ENCODE assay signal across 22 mouse cellular contexts in the genomic region with DNA sequence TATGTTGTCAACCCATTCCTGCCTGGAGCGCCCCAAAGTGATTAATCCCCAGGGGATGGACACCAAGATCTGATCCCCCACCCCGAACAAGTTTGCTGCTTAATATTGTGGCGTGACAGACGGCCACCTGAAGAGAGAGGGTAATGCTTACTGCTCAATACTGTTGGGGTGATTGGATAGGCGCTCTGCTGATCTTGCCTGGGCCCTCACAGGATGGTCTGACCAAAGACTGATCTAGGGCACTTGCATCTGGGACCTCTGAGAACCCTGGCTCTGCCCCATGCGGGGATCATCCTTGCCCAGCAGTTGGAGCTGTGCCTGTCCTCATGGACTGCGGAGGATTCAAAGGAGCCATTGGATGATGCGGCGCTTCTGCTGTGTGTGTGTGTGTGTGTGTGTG. TPM values are rescaled to one million over a fixed set of nuclear protein-coding genes. Genes with fewer than 3 reads are reported as not detected.
A peak's percentile ranks its signal among the peaks of the same experiment; 100 is the strongest.
DNase-seq lines count a peak whose midpoint lies in the region; TF ChIP-seq lines count a peak whose summit lies in the region.
"Had no signal": no experiment of that assay in that cellular context is flagged by ENCODE, and none has a peak within 500 bp of the region (broad histone marks: within the 10 kb centered on the region; RNA-seq: fewer than 3 reads in every experiment).

No protein-coding gene starts in this region.

- intact Hi-C loops in heart, postnatal 25 days (cut with DNase I): no loop called here

- WGBS in small intestine, adult 2 months: 92% methylated on average over 9 of the region's 9 CpGs
- 69% methylated on average over 9 of the region's 9 CpGs for WGBS in cerebellum, adult 2 months

- no peak for TF ChIP-seq POLR2A in ES-Bruce4 (IDR thresholded peaks at IDR 0.05; ENCODE audit: insufficient read depth, low read length)
- no peak for TF ChIP-seq POLR2A in small intestine, adult 2 months (IDR thresholded peaks at IDR 0.05; ENCODE audit: low read depth, low read length)
- no peak for TF ChIP-seq POLR2A in cerebellum, adult 2 months (IDR thresholded peaks at IDR 0.05; ENCODE audit: borderline replicate concordance, insufficient read depth, low read length)

- no peak overlapping the region for H3K9ac ChIP-seq in ES-Bruce4 (ENCODE audit: low read depth, poor library complexity, severe bottlenecking)
- H3K9ac ChIP-seq: embryonic facial prominence, embryonic 13.5 days; embryonic facial prominence, embryonic 15.5 days; forebrain, embryonic 13.5 days; forebrain, embryonic 15.5 days had no signal

- TF ChIP-seq CTCF in ES-Bruce4 (IDR thresholded peaks at IDR 0.05; ENCODE audit: low read depth, low read length): no peak
- TF ChIP-seq CTCF in small intestine, adult 2 months (IDR thresholded peaks at IDR 0.05; ENCODE audit: extremely low read depth, insufficient read length, insufficient replicate concordance, low read depth, low read length): no peak
- no peak for TF ChIP-seq CTCF in cerebellum, adult 2 months (IDR thresholded peaks at IDR 0.05; ENCODE audit: borderline replicate concordance, insufficient read depth, low read depth, low read length)

- TF ChIP-seq EP300 in ES-Bruce4 (IDR thresholded peaks at IDR 0.05; ENCODE audit: insufficient read depth, low read depth, low read length): 0 out of 2 replicates have a peak, but pooled peaks have one; percentile 3

- H3K36me3 ChIP-seq in ES-Bruce4 (ENCODE audit: control insufficient read depth, insufficient read depth, low read length, poor library complexity, severe bottlenecking): no peaks in the 10 kb centered on the region
- peaks cover 10% of the 10 kb centered on the region for H3K36me3 ChIP-seq in small intestine, adult 2 months (ENCODE audit: control insufficient read depth, insufficient read depth, low read length)
- H3K36me3 ChIP-seq: embryonic facial prominence, embryonic 13.5 days; embryonic facial prominence, embryonic 15.5 days; forebrain, embryonic 15.5 days; G1E had no signal

- H3K27ac ChIP-seq in ES-Bruce4 (ENCODE audit: insufficient read depth, low read length): no peak overlapping the region
- H3K27ac ChIP-seq in small intestine, adult 2 months (ENCODE audit: insufficient read depth, low read depth, low read length): peak overlapping the region; percentile 50; the same call in 1 of the 2 replicates
- no peak overlapping the region for H3K27ac ChIP-seq in cerebellum, adult 2 months (ENCODE audit: insufficient read depth, low read length)
- H3K27ac ChIP-seq: embryonic facial prominence, embryonic 13.5 days; embryonic facial prominence, embryonic 15.5 days; forebrain, embryonic 13.5 days; forebrain, embryonic 15.5 days had no signal

- peaks cover 7% of the 10 kb centered on the region for H3K4me1 ChIP-seq in ES-Bruce4 (ENCODE audit: control insufficient read depth, insufficient read depth, low read length)
- H3K4me1 ChIP-seq in small intestine, adult 2 months (ENCODE audit: control insufficient read depth, insufficient read depth, insufficient read length, low read length): peaks cover 26% of the 10 kb centered on the region
- no peaks in the 10 kb centered on the region for H3K4me1 ChIP-seq in cerebellum, adult 2 months (ENCODE audit: control insufficient read depth, insufficient read depth, low read length)

- peak overlapping the region; percentile 32 for H3K4me3 ChIP-seq in ES-Bruce4 (ENCODE audit: low read depth, low read length)
- H3K4me3 ChIP-seq in small intestine, adult 2 months (ENCODE audit: low read depth, low read length): no peak overlapping the region
- H3K4me3 ChIP-seq in cerebellum, adult 2 months (replicated peaks; ENCODE audit: insufficient read depth, low read depth, low read length): no peak overlapping the region
- H3K4me3 ChIP-seq: embryonic facial prominence, embryonic 13.5 days; embryonic facial prominence, embryonic 15.5 days; erythroblast, embryonic 14.5 days; forebrain, embryonic 13.5 days; forebrain, embryonic 15.5 days had no signal

- DNase-seq in R1 (ENCODE audit: low read depth, low spot score): peak; percentile 57
- DNase-seq in heart, postnatal 25 days (ENCODE audit: low spot score): no peak
- no peak for DNase-seq in lung, adult 18-20 months
- DNase-seq in cerebellum, adult 2 months: no peak
- DNase-seq: adrenal gland, adult 8-10 months; adrenal gland, postnatal 14 days; adrenal gland, postnatal 36 days; cerebellum, adult 11-12 months; cerebellum, adult 8-10 months; cerebellum, adult 9-11 months; cerebellum, postnatal 14 days; cerebellum, postnatal 36 days; embryo, embryonic 11 days had no signal

- no peaks in the 10 kb centered on the region for H3K27me3 ChIP-seq in ES-Bruce4 (ENCODE audit: control insufficient read depth, insufficient read depth, low read length, poor library complexity, severe bottlenecking)
- H3K27me3 ChIP-seq in small intestine, adult 2 months (ENCODE audit: control insufficient read depth, insufficient read depth, low read length): no peaks in the 10 kb centered on the region
- H3K27me3 ChIP-seq in cerebellum, adult 2 months (ENCODE audit: control insufficient read depth, insufficient read depth, low read length): no peaks in the 10 kb centered on the region
- H3K27me3 ChIP-seq: embryonic facial prominence, embryonic 15.5 days; Patski had no signal

- H3K9me3 ChIP-seq in ES-Bruce4 (replicated peaks; ENCODE audit: control insufficient read depth, insufficient read depth, low read length, poor library complexity, severe bottlenecking): no peaks in the 10 kb centered on the region
- H3K9me3 ChIP-seq: embryonic facial prominence, embryonic 13.5 days; embryonic facial prominence, embryonic 15.5 days; forebrain, embryonic 15.5 days had no signal

RNA-seq across cellular contexts. Expression of gene Vsig10, which starts 4.9 kb away (rescaled TPM):
- polyA plus RNA-seq in ES-Bruce4 (2011; ENCODE audit: insufficient read depth, insufficient read length, low read depth, missing spikeins): 15.7 and 21.6 TPM in 2 replicates
- polyA plus RNA-seq in small intestine, adult 2 months (2012; rRNA removed): 22.9 and 67.6 TPM in 2 replicates
- total RNA-seq in heart, postnatal 25 days (2021): 10 to 100 TPM; 11.1 to 12.9 TPM
- 3.7 and 3.9 TPM in 2 replicates for polyA plus RNA-seq in cerebellum, adult 2 months (2012; rRNA removed)
- polyA plus RNA-seq: erythroblast, embryonic 14.5 days had no signal

RNA-seq across cellular contexts. Expression of gene Wsb2, which starts 33.4 kb away (rescaled TPM):
- polyA plus RNA-seq in ES-Bruce4 (2011; ENCODE audit: insufficient read depth, insufficient read length, low read depth, missing spikeins): 49.5 and 56.1 TPM in 2 replicates
- polyA plus RNA-seq in small intestine, adult 2 months (2012; rRNA removed): 84.3 and 194 TPM in 2 replicates
- 10 to 100 TPM; 98.6 to 98.9 TPM for total RNA-seq in heart, postnatal 25 days (2021)
- 235 and 238 TPM in 2 replicates for polyA plus RNA-seq in cerebellum, adult 2 months (2012; rRNA removed)

RNA-seq across cellular contexts. Expression of gene Pebp1, which starts 36.3 kb away (rescaled TPM):
- 246 and 264 TPM in 2 replicates for polyA plus RNA-seq in ES-Bruce4 (2011; ENCODE audit: insufficient read depth, insufficient read length, low read depth, missing spikeins)
- polyA plus RNA-seq in small intestine, adult 2 months (2012; rRNA removed): 280 and 305 TPM in 2 replicates
- total RNA-seq in heart, postnatal 25 days (2021): 100 to 1,000 TPM; 420 to 434 TPM
- 792 and 833 TPM in 2 replicates for polyA plus RNA-seq in cerebellum, adult 2 months (2012; rRNA removed)
